Mouse (Mus musculus): ENCODE measurements around the gene Plekha1.

DNA sequence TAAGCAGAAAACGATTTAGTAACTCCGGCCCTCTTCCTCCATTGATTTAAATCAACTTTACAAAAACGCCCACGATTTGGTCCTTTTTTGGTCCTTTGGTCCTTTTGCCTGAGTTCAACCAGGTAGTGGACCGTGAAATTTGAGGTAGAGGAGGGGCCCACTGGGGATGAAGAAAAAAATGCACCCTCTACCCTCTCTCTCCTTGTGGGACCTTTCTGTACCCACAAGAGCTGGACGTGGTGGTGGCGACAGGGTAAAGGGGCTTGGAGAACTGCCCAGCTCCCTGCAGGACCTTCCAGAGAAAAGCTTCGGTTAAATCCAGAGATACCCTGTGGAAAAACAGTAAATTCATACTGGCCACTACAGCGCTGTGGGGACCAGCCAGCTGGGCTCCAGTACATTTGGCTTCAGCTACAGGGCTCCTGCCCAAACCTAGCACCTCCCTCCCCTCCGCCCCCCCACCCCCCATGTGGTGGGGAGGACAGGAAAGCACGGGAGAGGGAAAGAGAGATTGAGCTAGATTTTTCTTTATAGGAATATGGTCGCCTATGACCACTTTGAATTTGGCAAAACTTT, 71.8 kb downstream of the Plekha1 start:
- TF ChIP-seq POLR2A (IDR thresholded peaks at IDR 0.05; ENCODE audit: low read depth, low read length) (0 out of 2 replicates have a peak, but pooled peaks have one; percentile 34), CTCF (IDR thresholded peaks at IDR 0.05; ENCODE audit: borderline replicate concordance, insufficient read depth, low read length) (no peak)

Data from embryonic fibroblast, embryonic 13.5 days (primary cell).